Mouse (Mus musculus) ES-Bruce4 (cell line): Measurements from ENCODE around the gene Kcnq1. TPM values are rescaled to one million over a fixed set of nuclear protein-coding genes. Genes with fewer than 3 reads are reported as not detected.

Experiments
- H3K27ac ChIP-seq: 2 replicates; pipeline ENCODE4 v1.5.1; 2012; ENCODE audit warnings: low read length, inconsistent platforms; ENCODE audit not compliant: insufficient read depth
- H3K27me3 ChIP-seq: 2 replicates; pipeline ENCODE4 v1.6.1; 2012; ENCODE audit warnings: mild to moderate bottlenecking, low read length, inconsistent platforms; ENCODE audit not compliant: control insufficient read depth, poor library complexity, insufficient read depth, severe bottlenecking
- H3K36me3 ChIP-seq: 2 replicates; pipeline ENCODE4 v1.6.1; 2012; ENCODE audit warnings: inconsistent platforms, mild to moderate bottlenecking, low read length, moderate library complexity; ENCODE audit not compliant: control insufficient read depth, poor library complexity, insufficient read depth, severe bottlenecking
- H3K4me1 ChIP-seq: one replicate; pipeline ENCODE4 v1.8.1; 2011; ENCODE audit warnings: low read length; ENCODE audit not compliant: control insufficient read depth, insufficient read depth
- H3K4me3 ChIP-seq: 2 replicates; pipeline ENCODE4 v1.5.1; 2011; ENCODE audit warnings: low read depth, mild to moderate bottlenecking, low read length
- H3K9ac ChIP-seq: 2 replicates; pipeline ENCODE4 v1.6.1; 2012; ENCODE audit warnings: low read depth, mild to moderate bottlenecking, inconsistent platforms; ENCODE audit not compliant: poor library complexity, severe bottlenecking
- H3K9me3 ChIP-seq: replicated peaks from 2 replicates; pipeline ENCODE4 v1.6.1; 2012; ENCODE audit warnings: mild to moderate bottlenecking, low read length, inconsistent platforms; ENCODE audit not compliant: control insufficient read depth, poor library complexity, insufficient read depth, severe bottlenecking
- CTCF ChIP-seq: IDR thresholded peaks from one replicate; pipeline ENCODE4 v1.8.1; 2011; ENCODE audit warnings: low read depth, low read length
- EP300 ChIP-seq: IDR thresholded peaks from 2 replicates; pipeline ENCODE4 v1.6.1; 2011; ENCODE audit warnings: low read depth, low read length; ENCODE audit not compliant: insufficient read depth
- POLR2A ChIP-seq: IDR thresholded peaks from one replicate; pipeline ENCODE4 v1.8.1; 2011; ENCODE audit warnings: low read length; ENCODE audit not compliant: insufficient read depth
- polyA plus RNA-seq: library from polyadenylated mRNA; stranded (reverse); fragments of >200 nt; gene quantifications from 2 replicates; pipeline ENCODE4 v1.2.4, GENCODE M21; 2011; ENCODE audit warnings: low read depth; ENCODE audit not compliant: missing spikeins, insufficient read depth, insufficient read length

Kcnq1 gene
- polyA plus RNA-seq, 1 experiment, result not detected

DNA sequence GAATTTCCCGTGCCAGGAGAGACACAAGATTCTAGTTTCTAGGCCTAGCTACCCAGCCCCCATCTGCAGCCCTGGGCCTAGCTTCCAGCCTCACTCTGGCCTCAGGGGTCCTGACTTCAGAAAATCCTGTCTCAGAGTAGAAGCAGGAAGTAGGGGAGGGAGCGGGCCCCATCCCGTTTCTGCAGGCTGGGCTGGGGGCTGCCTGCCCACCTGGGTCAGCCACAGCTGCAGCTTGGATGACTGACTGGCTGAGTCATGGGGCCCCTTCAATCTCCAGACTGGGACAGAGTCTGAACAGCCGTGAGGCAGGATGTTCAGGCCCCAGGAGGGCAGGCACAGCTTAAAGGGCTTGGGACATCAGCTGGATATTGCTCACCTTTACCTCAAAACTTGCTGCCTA lies 308.9 kb downstream of the Kcnq1 start:
- H3K9ac ChIP-seq, result no peak overlapping the region
- H3K9me3 ChIP-seq, result no peaks in the 10 kb centered on the region
- no peaks in the 10 kb centered on the region for H3K36me3 ChIP-seq
- H3K27me3 ChIP-seq, result no peaks in the 10 kb centered on the region
- H3K4me3 ChIP-seq, result no peak overlapping the region
- no peak for TF ChIP-seq EP300
- no peak for TF ChIP-seq CTCF
- TF ChIP-seq POLR2A, result no peak
- no peaks in the 10 kb centered on the region for H3K4me1 ChIP-seq
- no peak overlapping the region for H3K27ac ChIP-seq

DNA sequence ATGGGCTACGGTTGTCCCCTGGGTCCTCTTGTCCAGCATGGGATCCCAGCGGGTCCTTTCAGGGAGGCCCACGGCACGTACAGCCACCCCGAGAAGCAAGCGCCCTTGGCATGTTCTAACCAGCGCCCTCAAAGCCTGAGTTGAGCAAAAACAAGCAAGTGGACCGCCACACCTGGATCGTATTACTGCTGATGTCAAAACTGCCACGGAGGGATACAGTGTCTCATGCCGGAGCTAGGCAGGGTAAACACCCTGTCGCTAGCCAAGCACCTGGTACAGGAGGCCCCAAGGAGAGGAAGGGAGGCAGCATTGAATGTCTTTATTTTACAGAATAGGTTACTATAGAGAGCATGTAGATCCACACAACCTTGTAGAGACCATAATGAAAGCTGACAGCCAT lies 310.2 kb downstream of the Kcnq1 start:
- H3K36me3 ChIP-seq, result no peaks in the 10 kb centered on the region
- H3K4me3 ChIP-seq, result no peak overlapping the region
- no peak overlapping the region for H3K9ac ChIP-seq
- H3K9me3 ChIP-seq, result no peaks in the 10 kb centered on the region
- H3K4me1 ChIP-seq, result no peaks in the 10 kb centered on the region
- TF ChIP-seq POLR2A (no peak), CTCF (no peak), EP300 (no peak)
- H3K27me3 ChIP-seq, result no peaks in the 10 kb centered on the region
- no peak overlapping the region for H3K27ac ChIP-seq

DNA sequence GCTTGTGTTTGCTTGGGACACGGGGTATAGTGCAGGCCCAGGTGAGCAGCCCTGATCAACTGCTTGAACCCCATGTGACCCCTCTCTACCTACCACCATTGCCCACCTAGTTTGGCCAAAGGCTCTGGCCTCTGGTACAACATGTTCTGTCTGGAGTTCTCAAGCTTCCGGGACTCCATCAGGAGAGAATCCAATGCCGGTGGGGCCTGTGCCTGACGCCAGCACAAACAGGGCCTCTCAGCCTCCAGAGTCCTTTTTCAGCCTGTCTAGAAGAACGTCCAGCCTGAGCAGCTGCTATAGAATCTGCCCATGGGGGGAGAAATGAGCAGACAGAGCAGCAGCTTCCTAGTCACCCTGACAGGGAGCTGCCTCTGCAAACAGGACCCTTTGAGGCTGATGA lies 311.7 kb downstream of the Kcnq1 start:
- Histone ChIP-seq H3K9ac (no peak overlapping the region), H3K36me3 (no peaks in the 10 kb centered on the region)

DNA sequence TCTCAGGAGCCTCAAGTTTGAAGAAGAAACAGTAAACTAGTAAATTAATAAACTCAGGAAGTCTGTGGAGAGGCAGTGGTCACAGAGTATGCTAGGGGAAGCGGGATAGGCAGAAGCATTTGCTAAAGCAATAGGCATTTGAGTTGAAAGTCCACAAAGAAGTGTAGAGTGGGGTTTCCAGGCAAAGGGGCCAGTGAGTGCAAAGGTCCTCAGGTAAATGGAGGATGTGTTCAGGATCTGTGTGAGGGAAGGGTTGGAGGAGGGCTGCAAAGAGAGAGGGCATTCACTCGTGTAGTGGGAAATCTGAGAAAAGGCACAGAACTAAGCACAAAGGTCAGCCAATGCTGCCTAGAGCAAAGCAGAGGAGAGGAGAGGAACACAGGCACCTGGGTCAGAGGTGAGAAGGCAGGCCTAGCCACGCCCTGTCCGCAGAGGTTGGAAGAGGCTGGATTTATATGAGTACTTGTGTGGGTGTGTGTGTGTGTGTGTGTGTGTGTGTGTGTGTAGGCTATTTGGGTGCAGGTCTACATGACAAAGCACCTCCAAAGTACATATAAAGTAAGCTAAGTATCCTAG lies 313.5 kb downstream of the Kcnq1 start:
- Histone ChIP-seq H3K27me3 (no peaks in the 10 kb centered on the region), H3K4me3 (no peak overlapping the region), H3K27ac (no peak overlapping the region), H3K9me3 (no peaks in the 10 kb centered on the region), H3K9ac (no peak overlapping the region), H3K4me1 (no peaks in the 10 kb centered on the region), H3K36me3 (no peaks in the 10 kb centered on the region)
- TF ChIP-seq EP300 (no peak), CTCF (no peak), POLR2A (no peak)

More for the DNA sequence above, 311.7 kb downstream of the Kcnq1 start:
- Histone ChIP-seq H3K27me3 (no peaks in the 10 kb centered on the region), H3K27ac (no peak overlapping the region), H3K4me1 (no peaks in the 10 kb centered on the region), H3K9me3 (no peaks in the 10 kb centered on the region), H3K4me3 (no peak overlapping the region)
- TF ChIP-seq POLR2A (no peak), EP300 (no peak), CTCF (no peak)

DNA sequence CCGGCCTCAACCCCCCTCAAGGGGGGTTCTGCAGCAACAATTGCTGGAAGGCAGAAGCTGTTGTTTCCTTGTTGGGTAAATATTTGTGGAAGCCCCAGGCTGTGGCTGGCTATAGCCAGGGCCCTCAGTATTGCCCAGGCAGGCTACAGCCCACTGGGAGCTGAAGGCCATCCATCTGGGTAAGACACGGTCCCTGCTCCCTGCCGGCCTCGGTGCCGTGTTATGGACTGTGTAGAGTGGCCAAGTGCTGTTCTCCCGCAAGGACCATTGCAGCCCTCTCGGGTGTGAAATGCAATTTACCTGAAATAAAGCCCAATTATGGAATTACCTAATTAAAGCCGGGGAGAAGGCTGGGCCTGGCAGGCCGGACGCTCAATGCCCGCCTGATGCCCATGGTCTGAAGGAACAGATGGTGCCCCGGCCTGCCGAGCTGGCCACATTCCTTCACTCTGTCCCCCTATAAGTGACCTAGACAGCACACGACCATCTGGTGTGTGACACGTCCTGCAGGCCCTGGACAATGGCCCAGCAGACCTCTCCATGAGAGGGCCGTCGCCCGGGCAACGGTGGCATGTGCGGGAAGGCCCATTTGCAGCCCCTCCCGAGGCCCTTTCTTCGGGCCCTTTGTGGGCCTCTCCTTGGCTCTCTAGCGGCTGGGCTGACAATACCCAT lies 322.1 kb downstream of the Kcnq1 start:
- H3K27me3 ChIP-seq, result no peaks in the 10 kb centered on the region
- TF ChIP-seq CTCF, result no peak
- H3K36me3 ChIP-seq, result no peaks in the 10 kb centered on the region
- no peak overlapping the region for H3K27ac ChIP-seq
- H3K9me3 ChIP-seq, result no peaks in the 10 kb centered on the region
- no peak overlapping the region for H3K4me3 ChIP-seq
- H3K4me1 ChIP-seq, result no peaks in the 10 kb centered on the region
- no peak overlapping the region for H3K9ac ChIP-seq

DNA sequence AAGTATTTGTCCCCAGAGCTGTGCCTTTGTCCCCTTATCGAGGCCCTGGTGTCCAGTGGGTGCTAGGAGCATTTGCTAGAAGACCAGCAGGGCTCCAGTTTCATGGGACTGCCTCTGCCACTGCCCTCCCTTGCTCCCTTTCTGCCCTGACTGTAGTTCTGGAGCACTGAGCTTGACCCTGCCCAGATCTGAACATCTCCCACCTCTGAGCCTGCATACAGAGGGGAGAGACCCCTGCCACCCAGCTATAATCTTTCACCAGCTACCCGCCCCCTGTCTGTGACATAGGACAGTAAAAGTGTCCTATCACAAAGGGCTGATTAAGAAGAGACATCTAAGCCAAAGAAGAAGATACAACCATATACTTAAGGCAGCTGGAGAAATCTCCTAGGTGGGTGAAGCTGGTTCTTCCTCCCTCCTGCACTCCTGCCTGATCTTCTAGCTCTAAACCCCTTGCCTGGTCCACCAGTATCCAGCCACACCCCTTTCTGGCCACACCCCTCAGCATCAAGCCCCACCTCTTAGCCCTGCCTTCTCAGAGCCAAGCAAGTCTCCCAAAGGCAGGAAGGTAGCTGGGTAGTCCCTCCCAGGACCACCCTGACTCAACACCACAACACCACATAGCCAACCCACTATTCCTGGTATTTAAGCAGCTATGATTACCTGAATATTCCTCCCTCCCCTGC lies 322.8 kb downstream of the Kcnq1 start:
- no peaks in the 10 kb centered on the region for H3K27me3 ChIP-seq
- no peak overlapping the region for H3K27ac ChIP-seq
- H3K4me3 ChIP-seq, result no peak overlapping the region
- no peaks in the 10 kb centered on the region for H3K4me1 ChIP-seq
- H3K9me3 ChIP-seq, result no peaks in the 10 kb centered on the region
- H3K9ac ChIP-seq, result no peak overlapping the region
- TF ChIP-seq POLR2A, result no peak
- TF ChIP-seq CTCF, result no peak
- no peak for TF ChIP-seq EP300
- H3K36me3 ChIP-seq, result no peaks in the 10 kb centered on the region
